In the genomic region with DNA sequence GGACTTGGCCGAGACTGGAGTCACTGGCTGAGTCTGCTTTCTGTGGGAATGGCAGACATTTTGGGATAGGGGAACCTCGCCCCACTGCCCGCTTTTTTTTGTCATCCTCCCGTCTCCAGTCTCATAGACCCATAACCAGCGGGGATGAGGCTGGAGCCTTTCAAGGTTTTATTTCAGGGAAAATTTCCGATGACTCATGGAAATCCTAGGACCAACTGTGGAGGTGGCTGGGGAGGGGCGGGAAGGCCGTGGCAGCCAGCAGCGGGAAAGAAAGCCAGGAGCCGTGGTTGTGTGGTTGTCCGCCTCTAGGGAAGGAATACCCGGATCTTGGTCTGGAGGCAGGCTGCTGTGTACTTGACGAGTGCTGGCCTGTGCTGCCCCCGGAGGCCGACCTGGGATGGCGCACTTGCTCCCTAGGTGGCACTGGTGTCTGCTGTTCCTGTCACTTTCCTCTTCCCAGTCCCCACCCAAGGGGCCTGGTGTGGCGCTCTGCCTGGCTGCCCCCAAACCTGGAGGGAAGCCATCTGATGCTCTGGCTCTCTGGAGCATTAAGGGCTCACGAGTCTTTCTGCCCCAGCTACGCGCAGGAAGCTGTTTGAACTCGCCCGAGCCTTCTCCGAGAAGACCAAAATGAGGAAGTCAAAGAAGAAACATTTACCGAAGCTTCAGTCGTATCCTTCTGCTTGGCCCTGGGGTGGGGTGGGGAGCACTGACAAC, we compare ENCODE assay signal across 7 mouse cellular contexts. TPM values are rescaled to one million over a fixed set of nuclear protein-coding genes. Genes with fewer than 3 reads are reported as not detected.
A peak's percentile ranks its signal among the peaks of the same experiment; 100 is the strongest.
DNase-seq lines count a peak whose midpoint lies in the region; ATAC-seq and TF ChIP-seq lines count a peak whose summit lies in the region.

No protein-coding gene starts in this region.

- peak overlapping the region; percentile 79 for H3K27ac ChIP-seq in embryonic facial prominence, embryonic 10.5 days (replicated peaks)
- peak overlapping the region; percentile 59 for H3K27ac ChIP-seq in kidney, adult 2 months (ENCODE audit: insufficient read depth, low read depth, low read length)
- no peak overlapping the region for H3K27ac ChIP-seq in limb, embryonic 11.5 days (replicated peaks; ENCODE audit: low read depth, low read length)
- peak overlapping the region; percentile 73 for H3K27ac ChIP-seq in midbrain, embryonic 13.5 days
- H3K27ac ChIP-seq in small intestine, adult 2 months (ENCODE audit: insufficient read depth, low read depth, low read length), result peak overlapping the region; percentile 31

- H3K36me3 ChIP-seq in embryonic facial prominence, embryonic 10.5 days (replicated peaks), result peaks cover 33% of the 10 kb centered on the region
- no peaks in the 10 kb centered on the region for H3K36me3 ChIP-seq in kidney, adult 2 months (ENCODE audit: control insufficient read depth, insufficient read depth, low read length)
- no peaks in the 10 kb centered on the region for H3K36me3 ChIP-seq in limb, embryonic 11.5 days (ENCODE audit: control insufficient read depth, insufficient read depth, low read length)
- peaks cover 28% of the 10 kb centered on the region for H3K36me3 ChIP-seq in midbrain, embryonic 13.5 days
- no peaks in the 10 kb centered on the region for H3K36me3 ChIP-seq in small intestine, adult 2 months (ENCODE audit: control insufficient read depth, insufficient read depth, low read length)

- 11% methylated on average over 25 of the region's 25 CpGs for WGBS in embryonic facial prominence, embryonic 10.5 days
- 8% methylated on average over 25 of the region's 25 CpGs for WGBS in kidney, adult 2 months
- 16% methylated on average over 25 of the region's 25 CpGs for WGBS in limb, embryonic 11.5 days
- WGBS in midbrain, embryonic 13.5 days, result 9% methylated on average over 25 of the region's 25 CpGs
- WGBS in small intestine, adult 2 months, result 11% methylated on average over 25 of the region's 25 CpGs

- ATAC-seq in limb, embryonic 11.5 days (ENCODE audit: insufficient number of reproducible peaks, low FRiP score, low TSS enrichment, low read depth), result peak; percentile 84
- ATAC-seq in midbrain, embryonic 13.5 days, result peak; percentile 92

- H3K9ac ChIP-seq in limb, embryonic 11.5 days (ENCODE audit: low read length), result 0 out of 2 replicates have a peak overlapping the region, but pooled peaks have one; percentile 43
- peak overlapping the region; percentile 47 for H3K9ac ChIP-seq in midbrain, embryonic 13.5 days (replicated peaks)

- H3K4me3 ChIP-seq in embryonic facial prominence, embryonic 10.5 days, result peak overlapping the region; percentile 44
- peak overlapping the region; percentile 40 for H3K4me3 ChIP-seq in kidney, adult 2 months (ENCODE audit: insufficient read depth, low read depth, low read length)
- H3K4me3 ChIP-seq in limb, embryonic 11.5 days (ENCODE audit: low read depth, low read length), result 0 out of 2 replicates have a peak overlapping the region, but pooled peaks have one; percentile 3
- H3K4me3 ChIP-seq in midbrain, embryonic 13.5 days (replicated peaks), result peak overlapping the region; percentile 1
- peak overlapping the region; percentile 60 for H3K4me3 ChIP-seq in small intestine, adult 2 months (ENCODE audit: low read depth, low read length)

- H3K4me2 ChIP-seq in limb, embryonic 11.5 days (ENCODE audit: low read depth, severe bottlenecking), result peak overlapping the region; percentile 33
- peak overlapping the region; percentile 44 for H3K4me2 ChIP-seq in midbrain, embryonic 13.5 days (replicated peaks)

- DNase-seq in adrenal gland, adult 8-10 months, result peak; percentile 90
- DNase-seq in embryonic facial prominence, embryonic 10.5 days (ENCODE audit: low spot score), result peak; percentile 90
- peak; percentile 92 to 94 for DNase-seq in heart, adult 18-20 months
- peak; percentile 95 for DNase-seq in kidney, adult 2 months
- peak; percentile 88 for DNase-seq in limb, embryonic 11.5 days (ENCODE audit: low spot score)

- H3K27me3 ChIP-seq in embryonic facial prominence, embryonic 10.5 days (replicated peaks; ENCODE audit: low read depth, poor library complexity, severe bottlenecking), result peaks cover 41% of the 10 kb centered on the region
- H3K27me3 ChIP-seq in kidney, adult 2 months (replicated peaks; ENCODE audit: control insufficient read depth, insufficient read depth, low read length), result no peaks in the 10 kb centered on the region
- H3K27me3 ChIP-seq in limb, embryonic 11.5 days (ENCODE audit: control insufficient read depth, insufficient read depth, low read length), result peaks cover 7% of the 10 kb centered on the region
- H3K27me3 ChIP-seq in midbrain, embryonic 13.5 days, result peaks cover 34% of the 10 kb centered on the region
- H3K27me3 ChIP-seq in small intestine, adult 2 months (ENCODE audit: control insufficient read depth, insufficient read depth, low read length), result 0 out of 2 replicates have a peak, but pooled peaks cover under 1% of the 10 kb centered on the region

- H3K4me1 ChIP-seq in embryonic facial prominence, embryonic 10.5 days, result peaks cover 50% of the 10 kb centered on the region
- H3K4me1 ChIP-seq in kidney, adult 2 months (ENCODE audit: control insufficient read depth, insufficient read depth, low read length), result peaks cover 17% of the 10 kb centered on the region
- H3K4me1 ChIP-seq in limb, embryonic 11.5 days (ENCODE audit: control insufficient read depth, insufficient read depth, low read length), result peaks cover 24% of the 10 kb centered on the region
- H3K4me1 ChIP-seq in midbrain, embryonic 13.5 days (replicated peaks), result peaks cover 30% of the 10 kb centered on the region
- peaks cover 2% of the 10 kb centered on the region; the same call in 1 of the 2 replicates for H3K4me1 ChIP-seq in small intestine, adult 2 months (ENCODE audit: control insufficient read depth, insufficient read depth, insufficient read length, low read length)

- TF ChIP-seq POLR2A in kidney, adult 2 months (IDR thresholded peaks at IDR 0.05; ENCODE audit: low read depth, low read length), result no peak
- TF ChIP-seq POLR2A in small intestine, adult 2 months (IDR thresholded peaks at IDR 0.05; ENCODE audit: low read depth, low read length), result no peak

- H3K9me3 ChIP-seq in embryonic facial prominence, embryonic 10.5 days, result no peaks in the 10 kb centered on the region
- no peaks in the 10 kb centered on the region for H3K9me3 ChIP-seq in limb, embryonic 11.5 days (ENCODE audit: control insufficient read depth, low read length)
- no peaks in the 10 kb centered on the region for H3K9me3 ChIP-seq in midbrain, embryonic 13.5 days

- TF ChIP-seq CTCF in kidney, adult 2 months (conservative IDR thresholded peaks at IDR 0.05; ENCODE audit: insufficient read depth, insufficient read length, low read depth, low read length), result peak; percentile 94
- peak; percentile 85 for TF ChIP-seq CTCF in small intestine, adult 2 months (IDR thresholded peaks at IDR 0.05; ENCODE audit: extremely low read depth, insufficient read length, insufficient replicate concordance, low read depth, low read length)

RNA-seq across cellular contexts. Expression of gene Mrps23, which starts 16.6 kb away (rescaled TPM):
- 100 to 1,000 TPM; 140 to 223 (median 182) TPM for total RNA-seq in adrenal gland, adult 8-10 months (2022)
- 60.4 and 71.7 TPM in 2 replicates for polyA plus RNA-seq in embryonic facial prominence, embryonic 10.5 days (2016; fragmentation: Nextera tagmentation; extraction: Ambion mirVana)
- total RNA-seq in heart, adult 18-20 months (2021), result 100 to 1,000 TPM; 327 to 375 TPM
- polyA plus RNA-seq in kidney, adult 2 months (2012; rRNA removed), result 53.0 and 61.6 TPM in 2 replicates
- polyA plus RNA-seq in limb, embryonic 11.5 days (2014; fragmentation: Nextera tagmentation; extraction: Ambion mirVana), result 59.3 and 60.4 TPM in 2 replicates
- 68.6 and 69.8 TPM in 2 replicates for polyA plus RNA-seq in midbrain, embryonic 13.5 days (2015; fragmentation: Nextera tagmentation; extraction: Ambion mirVana)
- 9.4 and 17.5 TPM in 2 replicates for polyA plus RNA-seq in small intestine, adult 2 months (2012; rRNA removed)

Comparison
In these comparisons a context has a peak if more than half of its experiments do, and no peak if none do; other contexts are left out.
1. H3K4me3 ChIP-seq: peak in every context shown above with its lines; median percentile 60 in small intestine, adult 2 months; 44 in embryonic facial prominence, embryonic 10.5 days; 40 in kidney, adult 2 months; 3 in limb, embryonic 11.5 days; 1 in midbrain, embryonic 13.5 days.